Mouse (Mus musculus) CH12F3 (cell line): ENCODE data around the gene Apopt1.
"Not testable (repeated sequence)": the region's sequence is repeated elsewhere in the genome, so short reads cannot be mapped to it uniquely, and the experiment has no call there.

ENCODE experiments used
- in situ Hi-C: fragments of 300-500 bp; cut with MboI; formaldehyde crosslinking; loops from 2 replicates; pipeline ENCODE4 v1.14.3; 2020; ENCODE audit warnings: low sequenced_read_pairs

The Apopt1 gene

DNA sequence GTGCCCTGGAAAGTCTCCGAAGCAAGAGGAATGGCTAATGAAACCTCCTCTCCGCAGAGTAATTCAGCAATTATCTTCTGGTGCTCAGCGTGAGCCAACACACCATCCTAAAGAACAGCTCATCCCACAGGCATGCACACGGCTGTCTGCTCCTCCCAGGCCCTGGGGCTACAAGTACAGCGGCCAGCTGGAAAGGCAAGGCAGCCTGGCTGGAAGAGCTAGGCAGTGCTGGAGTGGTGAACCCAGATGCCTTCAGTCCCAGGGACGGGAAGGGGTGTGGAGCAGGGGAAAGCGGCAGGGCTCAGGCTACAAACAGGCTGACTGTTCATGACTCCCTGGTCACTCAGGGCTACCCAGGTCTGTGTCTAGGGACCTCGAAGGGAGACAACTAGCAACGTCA, 8.5 kb upstream of the Apopt1 start:
- in situ Hi-C loops, result no loop called here

GRCm38 (mm10) chr12:111705186-111705973, 7.7 kb upstream of the Apopt1 start:
- in situ Hi-C loops, result no loop called here

GRCm38 (mm10) chr12:111708181-111708580, 4.9 kb upstream of the Apopt1 start:
- in situ Hi-C loops, result no loop called here

- in situ Hi-C loops, result no loop called here
These were observed 3.0 kb upstream of the Apopt1 start for GRCm38 (mm10) chr12:111710091-111710490.

DNA sequence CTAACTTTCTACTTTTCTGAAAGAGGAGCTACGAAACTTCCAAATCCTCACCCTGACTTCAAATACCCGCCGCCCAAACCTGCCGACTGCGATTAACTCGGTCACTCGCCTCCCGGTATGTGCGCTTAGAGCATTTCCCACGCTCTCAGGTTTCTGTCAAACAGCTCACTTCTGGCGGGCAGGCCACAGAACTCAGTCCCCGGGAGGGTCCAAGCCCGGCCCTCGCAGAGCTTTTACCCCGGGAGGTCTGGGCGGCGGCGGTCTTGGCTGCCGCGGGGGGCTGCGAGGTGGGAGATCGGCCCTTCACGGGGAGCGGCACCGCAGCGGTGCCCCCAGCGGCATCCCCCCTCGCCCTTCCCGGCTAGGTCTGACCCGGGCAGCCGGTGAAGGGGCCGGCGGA, 585 bp upstream of the Apopt1 start:
- in situ Hi-C loops, result no loop called here

- in situ Hi-C loops, result not testable (repeated sequence)
These were observed 819 bp downstream of the Apopt1 start for GRCm38 (mm10) chr12:111713880-111714279.

DNA sequence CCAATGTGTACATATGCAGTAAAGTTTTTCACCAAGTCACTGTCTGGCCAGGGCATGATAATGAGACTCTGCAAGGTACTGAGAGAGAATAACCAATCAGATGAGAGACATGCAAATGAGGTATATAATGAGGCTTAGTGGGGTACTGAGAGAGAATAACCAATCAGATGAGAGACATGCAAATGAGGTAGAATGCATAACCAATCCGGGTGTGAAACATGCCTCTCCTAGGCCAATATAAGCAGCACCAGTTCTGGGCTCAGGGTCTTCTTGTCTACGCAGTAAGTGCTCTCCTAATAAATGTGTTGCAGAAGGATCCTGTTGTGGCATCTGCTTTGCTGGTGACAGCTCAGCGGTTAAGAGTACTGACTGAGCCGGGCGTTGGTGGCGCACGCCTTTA, 3.4 kb downstream of the Apopt1 start:
- in situ Hi-C loops, result no loop called here

DNA sequence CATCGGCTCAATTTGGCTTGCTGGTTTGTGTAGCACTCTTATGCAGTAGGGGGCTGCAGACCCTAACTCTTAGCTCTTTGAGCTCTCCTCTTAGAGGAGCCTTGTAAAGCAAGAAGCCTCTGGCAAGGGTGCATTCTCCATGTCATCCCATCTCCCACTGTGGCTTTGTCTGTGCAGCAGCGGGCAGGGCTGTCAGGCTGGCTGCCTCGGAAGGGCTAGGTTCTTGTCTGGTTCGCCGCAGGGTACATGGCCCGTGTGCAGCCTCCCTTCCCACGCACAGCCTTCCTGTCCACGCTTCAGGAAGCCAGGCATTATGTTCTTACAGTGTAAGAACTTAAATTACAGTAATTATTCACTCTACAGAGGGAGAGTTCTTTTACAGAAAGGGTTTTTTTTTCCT, 5.6 kb downstream of the Apopt1 start:
- in situ Hi-C loops, result no loop called here

DNA sequence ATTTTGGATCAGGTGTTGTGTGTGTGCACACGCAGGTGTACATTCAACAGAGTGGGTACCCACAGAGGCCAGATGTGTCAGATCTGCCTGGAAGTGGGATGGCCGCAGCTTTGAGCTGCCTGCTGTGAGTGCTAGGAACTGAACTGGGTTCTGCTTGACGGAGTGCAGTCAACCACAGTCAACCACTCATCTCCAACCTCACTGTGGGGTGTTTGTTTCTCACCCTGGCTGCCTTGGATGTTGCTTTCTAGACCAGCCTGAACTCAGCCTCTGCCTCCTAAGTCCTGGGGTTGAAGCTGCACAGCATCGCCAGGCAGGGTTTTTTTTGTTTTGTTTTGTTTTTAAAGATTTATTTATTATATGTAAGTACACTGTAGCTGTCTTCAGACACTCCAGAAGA, 7.2 kb downstream of the Apopt1 start:
- in situ Hi-C loops, result loop anchor here (10.0 kb wide), 1 partner anchor 235 kb away; no protein-coding TSS in a partner anchor

DNA sequence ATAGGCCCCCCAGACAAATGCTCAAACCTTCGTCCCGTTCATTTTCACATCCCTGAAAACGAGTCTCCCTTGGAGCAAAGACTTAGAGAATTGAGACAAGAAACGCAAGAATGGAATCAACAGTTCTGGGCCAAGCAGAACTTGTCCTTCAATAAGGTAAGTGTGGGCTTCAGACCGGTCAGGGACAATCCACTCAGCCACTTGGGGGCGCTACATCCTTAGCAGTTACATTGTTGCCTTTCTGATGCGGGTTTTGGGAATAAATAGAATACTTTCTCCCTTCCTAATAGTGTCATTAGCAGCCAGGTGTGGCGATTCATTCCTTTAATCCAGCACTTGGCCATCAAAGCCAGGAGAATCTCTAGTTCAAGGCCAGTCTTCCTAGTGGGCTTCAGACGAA, 9.6 kb downstream of the Apopt1 start:
- in situ Hi-C loops, result loop anchor here (10.0 kb wide), 1 partner anchor 232 kb away; no protein-coding TSS in a partner anchor

DNA sequence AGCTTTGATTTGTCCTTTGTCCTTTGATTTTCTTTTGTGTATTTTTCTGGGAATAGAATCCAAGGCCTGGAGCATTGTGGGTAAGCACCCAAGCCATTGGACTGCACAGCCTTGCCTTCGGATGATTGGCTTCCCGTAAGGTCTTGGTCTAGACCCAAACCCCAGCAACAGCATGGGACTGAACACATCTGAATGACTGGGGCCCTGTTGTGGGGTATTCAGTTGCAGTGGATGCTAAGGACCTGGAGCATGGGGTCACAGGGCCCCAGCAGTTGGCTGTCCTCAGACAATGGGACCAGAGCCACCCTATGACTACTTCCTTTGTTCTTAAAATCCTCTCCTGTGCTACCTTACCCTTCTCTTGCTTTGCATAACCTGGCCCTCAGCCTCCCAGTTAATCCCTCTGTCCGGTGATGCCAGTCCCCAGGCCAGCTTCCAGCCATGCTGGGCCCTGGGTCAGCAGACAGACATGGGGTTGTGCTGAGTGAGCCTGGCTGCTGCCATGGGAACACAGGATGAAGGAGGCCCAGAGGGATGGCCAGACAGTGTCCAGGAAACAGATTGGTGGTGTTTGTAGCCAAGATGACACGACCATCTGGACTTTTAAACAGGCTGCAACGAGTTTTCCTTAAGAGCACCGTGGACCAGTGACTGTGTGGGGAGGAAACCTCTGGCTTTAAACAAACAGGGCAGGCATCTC, 11.7 kb downstream of the Apopt1 start:
- in situ Hi-C loops, result loop anchor here (10.0 kb wide), 1 partner anchor 230 kb away; no protein-coding TSS in a partner anchor

DNA sequence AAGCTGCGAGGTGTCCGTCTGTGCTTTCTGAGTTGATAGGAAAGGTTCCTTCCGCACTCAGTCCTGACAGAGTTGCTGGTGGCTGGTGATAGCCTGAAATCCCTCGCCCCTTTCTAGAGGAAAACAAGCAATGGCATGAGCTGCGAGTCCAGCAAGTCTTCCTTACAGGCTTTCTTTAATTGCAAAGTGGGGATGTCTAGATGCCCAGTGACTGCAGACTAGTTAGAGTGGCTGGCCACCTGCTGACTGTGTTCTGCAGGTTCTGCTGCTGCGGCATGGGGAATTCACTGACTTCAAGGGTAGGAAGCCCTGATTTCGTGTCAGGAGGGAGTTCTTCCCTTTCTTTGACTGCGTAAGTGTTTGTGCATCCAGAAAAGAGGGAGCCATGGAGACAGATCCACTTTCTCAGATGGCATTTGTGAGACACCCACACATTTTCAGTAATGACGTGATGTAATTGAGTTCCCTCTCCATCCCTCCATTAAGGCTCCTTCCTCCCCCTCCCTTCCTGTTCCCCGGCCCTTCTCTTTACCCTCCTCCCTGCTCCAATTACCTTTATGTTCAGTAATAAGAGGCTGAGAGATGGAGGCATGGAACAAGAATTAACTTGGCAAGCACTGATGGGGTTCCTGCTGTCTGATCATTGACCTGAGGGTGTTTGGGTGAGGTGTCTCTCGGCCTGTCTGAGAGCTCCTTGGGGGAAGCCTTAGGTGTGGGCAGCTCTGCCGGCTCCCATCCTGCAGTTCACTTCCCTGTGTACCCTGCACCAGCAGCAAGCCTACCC, 12.5 kb downstream of the Apopt1 start:
- in situ Hi-C loops, result loop anchor here (10.0 kb wide), 1 partner anchor 229 kb away; no protein-coding TSS in a partner anchor

GRCm38 (mm10) chr12:111726122-111726463, 13.0 kb downstream of the Apopt1 start:
- in situ Hi-C loops, result loop anchor here (10.0 kb wide), 1 partner anchor 229 kb away; no protein-coding TSS in a partner anchor

DNA sequence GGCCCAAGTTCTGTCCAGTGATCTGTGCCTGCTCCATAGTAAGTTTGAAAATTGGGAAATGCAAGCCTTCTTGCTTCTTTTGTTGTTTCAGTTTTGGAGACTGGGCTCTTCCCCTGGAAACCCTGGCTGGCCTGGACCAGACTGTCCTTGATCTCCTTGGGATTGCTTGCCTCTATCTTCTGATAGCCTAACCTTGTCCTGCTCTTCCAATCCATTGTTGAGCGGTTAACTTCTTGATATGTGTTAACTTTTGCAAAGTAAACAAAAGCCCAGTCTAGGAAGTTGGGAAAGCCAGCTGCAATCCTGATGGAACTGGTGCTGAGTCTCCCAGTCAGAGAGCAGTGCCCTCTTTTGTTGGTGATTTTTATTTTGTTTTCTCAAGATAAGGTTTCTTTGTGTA, 14.9 kb downstream of the Apopt1 start:
- in situ Hi-C loops, result loop anchor here (10.0 kb wide), 1 partner anchor 227 kb away; no protein-coding TSS in a partner anchor

GRCm38 (mm10) chr12:111731822-111732807, 19.1 kb downstream of the Apopt1 start:
- in situ Hi-C loops, result no loop called here

DNA sequence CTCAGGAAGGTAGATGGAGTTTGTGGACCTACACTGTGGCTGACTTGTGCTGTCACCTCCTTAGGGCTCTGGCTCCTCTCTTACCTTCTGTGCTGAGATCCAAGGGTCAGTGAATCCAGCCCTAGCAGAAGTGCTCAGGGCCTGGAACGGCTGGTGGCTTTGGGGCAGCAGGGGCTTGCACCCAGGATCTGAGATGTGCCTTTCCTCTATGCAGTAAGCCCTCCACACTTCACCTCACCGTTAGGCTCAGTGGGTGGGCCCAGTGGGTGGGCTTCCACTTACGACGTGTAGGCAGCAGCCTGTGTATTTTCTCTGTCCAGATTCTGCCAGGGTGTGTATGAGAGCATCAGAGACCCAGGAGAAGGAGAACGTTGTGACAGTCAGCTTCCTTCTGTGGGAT, 19.9 kb downstream of the Apopt1 start:
- in situ Hi-C loops, result no loop called here

GRCm38 (mm10) chr12:111734912-111735311, 21.9 kb downstream of the Apopt1 start:
- in situ Hi-C loops, result no loop called here

DNA sequence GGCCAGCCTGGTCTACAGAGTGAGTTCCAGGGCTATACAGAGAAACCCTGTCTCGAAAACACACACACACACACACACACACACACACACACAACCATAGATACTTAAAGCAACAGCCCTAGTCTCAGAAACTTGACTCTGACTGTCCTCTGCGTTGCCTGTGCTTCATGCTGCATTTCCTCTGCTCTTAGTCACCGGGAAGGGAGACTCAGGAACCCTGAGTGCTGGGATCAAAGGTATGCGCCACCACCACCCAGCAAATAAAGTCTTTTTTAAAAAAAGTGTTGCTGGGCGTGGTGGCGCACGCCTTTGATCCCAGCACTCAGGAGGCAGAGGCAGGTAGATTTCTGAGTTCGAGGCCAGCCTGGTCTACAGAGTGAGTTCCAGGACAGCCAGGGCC, 23.6 kb downstream of the Apopt1 start:
- in situ Hi-C loops, result not testable (repeated sequence)

DNA sequence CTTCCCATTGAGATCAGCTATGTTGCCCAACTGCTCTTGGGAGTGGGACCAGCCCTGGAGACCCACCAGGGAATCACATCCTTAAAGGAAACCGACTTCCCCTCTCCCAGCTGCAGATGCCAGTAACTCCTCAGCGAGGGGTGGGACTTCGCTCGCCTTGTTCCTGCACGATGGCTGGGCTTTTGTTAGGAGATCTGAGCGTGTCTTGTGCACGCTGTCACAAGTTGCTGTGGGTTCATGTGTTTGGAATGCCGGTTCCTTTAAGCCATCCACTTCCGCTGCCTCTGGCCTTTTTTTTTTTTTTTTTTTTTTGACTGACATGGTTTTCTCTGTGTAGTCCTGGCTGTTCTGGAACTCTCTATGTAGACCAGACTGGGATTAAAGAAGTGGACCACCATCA, 24.3 kb downstream of the Apopt1 start:
- in situ Hi-C loops, result no loop called here

- in situ Hi-C loops, result no loop called here
These were observed 25.7 kb downstream of the Apopt1 start for GRCm38 (mm10) chr12:111738754-111739153.
